Mouse (Mus musculus) heart, postnatal 0 days (tissue): ENCODE results near the gene Slc16a5. TPM values are rescaled to one million over a fixed set of nuclear protein-coding genes. Genes with fewer than 3 reads are reported as not detected.

Experiments
- ATAC-seq: fragments of 200-750 bp; cut with Nextera tagmentation; 2 replicates; pipeline ENCODE4 v1.8.0; 2017; ENCODE audit warnings: low read depth, moderate number of reproducible peaks, moderate library complexity; ENCODE audit not compliant: insufficient read depth
- DNase-seq: peaks from one replicate; pipeline ENCODE4 v3.0.0-alpha.2; 2016; ENCODE audit warnings: low spot score
- H3K27ac ChIP-seq: fragments of 300-500 bp; sonication (generic); 2 replicates; pipeline ENCODE4 v1.5.1; 2014; ENCODE audit warnings: low read depth, mild to moderate bottlenecking
- H3K27me3 ChIP-seq: fragments of 300-500 bp; sonication (generic); 2 replicates; pipeline ENCODE4 v1.6.1; 2014; ENCODE audit warnings: low read length, mixed read lengths; ENCODE audit not compliant: control insufficient read depth, insufficient read depth
- H3K36me3 ChIP-seq: fragments of 300-500 bp; sonication (generic); replicated peaks from 2 replicates; pipeline ENCODE4 v1.6.1; 2014; ENCODE audit warnings: low read length, mixed read lengths; ENCODE audit not compliant: control insufficient read depth, insufficient read depth
- H3K4me1 ChIP-seq: fragments of 300-500 bp; sonication (generic); 2 replicates; pipeline ENCODE4 v1.6.1; 2014; ENCODE audit warnings: antibody characterized with exemption; ENCODE audit not compliant: control insufficient read depth, insufficient read depth
- H3K4me2 ChIP-seq: fragments of 300-500 bp; sonication (generic); 2 replicates; pipeline ENCODE4 v1.6.1; 2014; ENCODE audit warnings: low read depth, mild to moderate bottlenecking, low read length, moderate library complexity
- H3K4me3 ChIP-seq: fragments of 300-500 bp; sonication (generic); 2 replicates; pipeline ENCODE4 v1.5.1; 2014; ENCODE audit warnings: low read depth, low read length
- H3K9ac ChIP-seq: fragments of 300-500 bp; sonication (generic); replicated peaks from 2 replicates; pipeline ENCODE4 v1.6.1; 2014; ENCODE audit warnings: low read depth, low read length, mixed read lengths
- H3K9me3 ChIP-seq: fragments of 300-500 bp; sonication (generic); replicated peaks from 2 replicates; pipeline ENCODE4 v1.6.1; 2016; ENCODE audit warnings: low read length; ENCODE audit not compliant: control insufficient read depth
- CTCF ChIP-seq: IDR thresholded peaks from 2 replicates; pipeline ENCODE4 v1.5.1; 2016; ENCODE audit warnings: antibody characterized with exemption, control low read depth, low read depth
- EP300 ChIP-seq: IDR thresholded peaks from 2 replicates; pipeline ENCODE4 v1.6.1; 2016; ENCODE audit warnings: antibody characterized with exemption, low read depth
- WGBS: fragments of 180-500 bp; shearing (Covaris S2); extraction: QIAGEN DNeasy Blood & Tissue Kit; methylation state at CpG from one replicate; pipeline ENCODE4 v1.1.7; 2014; 5-methylcytosine and 5-hydroxymethylcytosine counted together
- polyA plus RNA-seq: library from polyadenylated mRNA; unstranded; fragments of >200 nt; fragmentation: Nextera tagmentation; extraction: Ambion mirVana; gene quantifications from 2 replicates; pipeline ENCODE4 v1.2.1, GENCODE M21; 2015
- total RNA-seq: library from RNA; depleted of rRNA; stranded (reverse); fragments of >200 nt; gene quantifications from 2 replicates; pipeline ENCODE4 v1.2.3, GENCODE M21; 2014; ENCODE audit warnings: low replicate concordance

Gene Slc16a5
- total and polyA plus RNA-seq, 2 experiments from 2014 or later: 0.11 to 0.99 TPM

GRCm38 (mm10) chr11:115483278-115483677 lies 21.0 kb downstream of the Slc16a5 start:
- TF ChIP-seq CTCF (no peak), EP300 (no peak)
- no peak for ATAC-seq
- Histone ChIP-seq H3K9me3 (no peaks in the 10 kb centered on the region), H3K4me1 (peaks cover 5% of the 10 kb centered on the region; the same call in 1 of the 2 replicates), H3K4me3 (no peak overlapping the region), H3K36me3 (0 out of 2 replicates have a peak, but pooled peaks cover 4% of the 10 kb centered on the region), H3K9ac (no peak overlapping the region), H3K4me2 (no peak overlapping the region), H3K27ac (no peak overlapping the region), H3K27me3 (no peaks in the 10 kb centered on the region)
- 70% methylated on average over 11 of the region's 11 CpGs for WGBS
- no peak for DNase-seq

- Histone ChIP-seq H3K9ac (no peak overlapping the region), H3K4me1 (peaks cover 5% of the 10 kb centered on the region; the same call in 1 of the 2 replicates)
- ATAC-seq: no peak
Measured at GRCm38 (mm10) chr11:115483726-115484125, 21.5 kb downstream of the Slc16a5 start.

GRCm38 (mm10) chr11:115485155-115485554 lies 22.9 kb downstream of the Slc16a5 start:
- Histone ChIP-seq H3K4me3 (no peak overlapping the region), H3K9me3 (no peaks in the 10 kb centered on the region), H3K4me1 (peaks cover 5% of the 10 kb centered on the region; the same call in 1 of the 2 replicates), H3K27me3 (no peaks in the 10 kb centered on the region), H3K36me3 (0 out of 2 replicates have a peak, but pooled peaks cover 16% of the 10 kb centered on the region), H3K4me2 (no peak overlapping the region), H3K27ac (no peak overlapping the region), H3K9ac (no peak overlapping the region)
- 86% methylated on average over 12 of the region's 12 CpGs for WGBS
- no peak for DNase-seq
- no peak for ATAC-seq
- TF ChIP-seq EP300 (no peak), CTCF (no peak)

More at GRCm38 (mm10) chr11:115483726-115484125, 21.5 kb downstream of the Slc16a5 start:
- H3K27ac ChIP-seq: no peak overlapping the region
- H3K4me2 ChIP-seq: no peak overlapping the region
- DNase-seq: peak; percentile 46
- H3K9me3 ChIP-seq: no peaks in the 10 kb centered on the region
- H3K4me3 ChIP-seq: no peak overlapping the region
- 0 out of 2 replicates have a peak, but pooled peaks cover 6% of the 10 kb centered on the region for H3K36me3 ChIP-seq
- no peaks in the 10 kb centered on the region for H3K27me3 ChIP-seq
- no peak for TF ChIP-seq EP300
- TF ChIP-seq CTCF: peak; percentile 96
- WGBS: 17% methylated on average over 6 of the region's 6 CpGs

GRCm38 (mm10) chr11:115488551-115489104 lies 26.4 kb downstream of the Slc16a5 start:
- Histone ChIP-seq H3K9me3 (no peaks in the 10 kb centered on the region), H3K4me3 (no peak overlapping the region), H3K9ac (no peak overlapping the region), H3K36me3 (0 out of 2 replicates have a peak, but pooled peaks cover 16% of the 10 kb centered on the region), H3K27ac (no peak overlapping the region), H3K4me2 (no peak overlapping the region), H3K27me3 (no peaks in the 10 kb centered on the region), H3K4me1 (peaks cover 15% of the 10 kb centered on the region)
- DNase-seq (no peak), ATAC-seq (no peak)
- TF ChIP-seq CTCF (no peak), EP300 (no peak)
- 77% methylated on average over 19 of the region's 19 CpGs for WGBS

- Histone ChIP-seq H3K36me3 (0 out of 2 replicates have a peak, but pooled peaks cover 12% of the 10 kb centered on the region), H3K4me3 (peak overlapping the region; percentile 68), H3K27ac (no peak overlapping the region; the same call in 1 of the 2 replicates), H3K4me2 (peak overlapping the region; percentile 73), H3K4me1 (peaks cover 10% of the 10 kb centered on the region; the same call in 1 of the 2 replicates), H3K9me3 (no peaks in the 10 kb centered on the region), H3K9ac (peak overlapping the region; percentile 51; the same call in 1 of the 2 replicates), H3K27me3 (no peaks in the 10 kb centered on the region)
- ATAC-seq (0 out of 2 replicates have a peak, but pooled peaks have one; percentile 7), DNase-seq (no peak)
- TF ChIP-seq EP300 (no peak), CTCF (no peak)
- 28% methylated on average over 25 of the region's 25 CpGs for WGBS
Measured at GRCm38 (mm10) chr11:115490441-115491355, 28.4 kb downstream of the Slc16a5 start.
